Mouse (Mus musculus) midbrain, postnatal 0 days (tissue): Measurements from ENCODE around the gene Mrpl19. TPM values are rescaled to one million over a fixed set of nuclear protein-coding genes. Genes with fewer than 3 reads are reported as not detected.

ENCODE experiments used
- ATAC-seq: fragments of 200-750 bp; cut with Nextera tagmentation; 2 replicates; pipeline ENCODE4 v1.8.0; 2017; ENCODE audit warnings: moderate number of reproducible peaks, mild to moderate bottlenecking, moderate TSS enrichment, moderate library complexity; ENCODE audit not compliant: low FRiP score
- DNase-seq: peaks from one replicate; pipeline ENCODE4 v3.0.0-alpha.2; 2015; ENCODE audit warnings: low spot score
- H3K27ac ChIP-seq: fragments of 300-500 bp; sonication (generic); 2 replicates; pipeline ENCODE4 v1.5.1; 2014; ENCODE audit warnings: low read depth, mild to moderate bottlenecking, low read length, mixed read lengths
- H3K27me3 ChIP-seq: fragments of 300-500 bp; sonication (generic); 2 replicates; pipeline ENCODE4 v1.6.1; 2014; ENCODE audit warnings: low read length, control low read depth, mixed read lengths; ENCODE audit not compliant: insufficient read depth
- H3K36me3 ChIP-seq: fragments of 300-500 bp; sonication (generic); 2 replicates; pipeline ENCODE4 v1.6.1; 2014; ENCODE audit warnings: low read length, control low read depth, mixed read lengths; ENCODE audit not compliant: insufficient read depth
- H3K4me1 ChIP-seq: fragments of 300-500 bp; sonication (generic); 2 replicates; pipeline ENCODE4 v1.6.1; 2014; ENCODE audit warnings: mild to moderate bottlenecking, control low read depth, antibody characterized with exemption, low read length, mixed read lengths; ENCODE audit not compliant: insufficient read depth
- H3K4me2 ChIP-seq: fragments of 300-500 bp; sonication (generic); 2 replicates; pipeline ENCODE4 v1.6.1; 2014; ENCODE audit warnings: low read depth, mild to moderate bottlenecking, low read length, mixed read lengths; ENCODE audit not compliant: poor library complexity, severe bottlenecking
- H3K4me3 ChIP-seq: fragments of 300-500 bp; sonication (generic); 2 replicates; pipeline ENCODE4 v1.5.1; 2014; ENCODE audit warnings: low read depth, mild to moderate bottlenecking, low read length, moderate library complexity
- H3K9ac ChIP-seq: fragments of 300-500 bp; sonication (generic); replicated peaks from 2 replicates; pipeline ENCODE4 v1.6.1; 2014; ENCODE audit warnings: mild to moderate bottlenecking, low read length, moderate library complexity, mixed read lengths; ENCODE audit not compliant: poor library complexity, severe bottlenecking
- H3K9me3 ChIP-seq: fragments of 300-500 bp; sonication (generic); 2 replicates; pipeline ENCODE4 v1.6.1; 2016; ENCODE audit warnings: low read length, control low read depth
- CTCF ChIP-seq: IDR thresholded peaks from 2 replicates; pipeline ENCODE4 v1.5.1; 2016; ENCODE audit warnings: antibody characterized with exemption, mild to moderate bottlenecking
- WGBS: fragments of 180-500 bp; shearing (Covaris S2); extraction: QIAGEN DNeasy Blood & Tissue Kit; methylation state at CpG from one replicate; pipeline ENCODE4 v1.1.7; 2014; 5-methylcytosine and 5-hydroxymethylcytosine counted together
- polyA plus RNA-seq: library from polyadenylated mRNA; unstranded; fragments of >200 nt; fragmentation: Nextera tagmentation; extraction: Ambion mirVana; gene quantifications from 2 replicates; pipeline ENCODE4 v1.2.1, GENCODE M21; 2015
- total RNA-seq: library from RNA; depleted of rRNA; stranded (reverse); fragments of >200 nt; gene quantifications from 2 replicates; pipeline ENCODE4 v1.2.3, GENCODE M21; 2014

Gene Mrpl19
- total and polyA plus RNA-seq, 2 experiments from 2014 or later, result 8.2 to 38.9 TPM

GRCm38 (mm10) chr6:81971196-81971595 lies 5.4 kb upstream of the Mrpl19 start:
- no peak for TF ChIP-seq CTCF
- Histone ChIP-seq H3K4me3 (no peak overlapping the region), H3K4me1 (no peaks in the 10 kb centered on the region), H3K9me3 (no peaks in the 10 kb centered on the region), H3K36me3 (no peaks in the 10 kb centered on the region), H3K27me3 (0 out of 2 replicates have a peak, but pooled peaks cover 4% of the 10 kb centered on the region), H3K9ac (no peak overlapping the region), H3K27ac (no peak overlapping the region), H3K4me2 (no peak overlapping the region)
- ATAC-seq (no peak), DNase-seq (no peak)
- WGBS, result 34% methylated on average over 7 of the region's 7 CpGs

- ATAC-seq, result peak; percentile 38
- no peak for TF ChIP-seq CTCF
- WGBS, result 40% methylated on average over 2 of the region's 2 CpGs
Measured at GRCm38 (mm10) chr6:81966068-81966544, 348 bp upstream of the Mrpl19 start.

GRCm38 (mm10) chr6:81960284-81960683 lies 5.5 kb downstream of the Mrpl19 start:
- WGBS, result 82% methylated on average over 1 of the region's 1 CpGs
- no peak for DNase-seq
- Histone ChIP-seq H3K9ac (no peak overlapping the region), H3K4me3 (no peak overlapping the region), H3K4me2 (no peak overlapping the region), H3K27ac (no peak overlapping the region), H3K4me1 (peaks cover 8% of the 10 kb centered on the region; the same call in 1 of the 2 replicates), H3K9me3 (no peaks in the 10 kb centered on the region), H3K36me3 (peaks cover 49% of the 10 kb centered on the region), H3K27me3 (no peaks in the 10 kb centered on the region)
- ATAC-seq, result no peak
- TF ChIP-seq CTCF, result peak; percentile 58

More at GRCm38 (mm10) chr6:81966068-81966544, 348 bp upstream of the Mrpl19 start:
- DNase-seq, result no peak
- Histone ChIP-seq H3K27me3 (no peaks in the 10 kb centered on the region), H3K4me3 (peak overlapping the region; percentile 88), H3K36me3 (peaks cover 13% of the 10 kb centered on the region), H3K9me3 (no peaks in the 10 kb centered on the region), H3K9ac (no peak overlapping the region), H3K27ac (no peak overlapping the region), H3K4me2 (peak overlapping the region; percentile 71), H3K4me1 (peaks cover 8% of the 10 kb centered on the region; the same call in 1 of the 2 replicates)

- H3K27me3 ChIP-seq, result no peaks in the 10 kb centered on the region
- WGBS, result 92% methylated on average over 8 of the region's 8 CpGs
Measured at GRCm38 (mm10) chr6:81959866-81960265, 5.9 kb downstream of the Mrpl19 start.

GRCm38 (mm10) chr6:81957992-81958391 lies 7.8 kb downstream of the Mrpl19 start:
- no peaks in the 10 kb centered on the region for H3K9me3 ChIP-seq
- H3K9ac ChIP-seq, result no peak overlapping the region
- peaks cover 52% of the 10 kb centered on the region for H3K36me3 ChIP-seq
- ATAC-seq (no peak), DNase-seq (no peak)
- H3K4me3 ChIP-seq, result no peak overlapping the region
- no peak for TF ChIP-seq CTCF
- no peak overlapping the region for H3K4me2 ChIP-seq
- H3K27ac ChIP-seq, result no peak overlapping the region
- 90% methylated on average over 11 of the region's 11 CpGs for WGBS
- H3K4me1 ChIP-seq, result no peaks in the 10 kb centered on the region
- no peaks in the 10 kb centered on the region for H3K27me3 ChIP-seq

More at GRCm38 (mm10) chr6:81959866-81960265, 5.9 kb downstream of the Mrpl19 start:
- H3K9ac ChIP-seq, result no peak overlapping the region
- TF ChIP-seq CTCF, result no peak
- no peak for DNase-seq
- H3K4me1 ChIP-seq, result peaks cover 5% of the 10 kb centered on the region; the same call in 1 of the 2 replicates
- no peaks in the 10 kb centered on the region for H3K9me3 ChIP-seq
- peaks cover 50% of the 10 kb centered on the region for H3K36me3 ChIP-seq
- H3K4me3 ChIP-seq, result no peak overlapping the region
- H3K4me2 ChIP-seq, result no peak overlapping the region
- ATAC-seq, result no peak
- H3K27ac ChIP-seq, result no peak overlapping the region

- peak; percentile 64 for TF ChIP-seq CTCF
- Histone ChIP-seq H3K36me3 (peaks cover 46% of the 10 kb centered on the region), H3K4me2 (no peak overlapping the region), H3K27ac (no peak overlapping the region), H3K4me1 (no peaks in the 10 kb centered on the region), H3K27me3 (no peaks in the 10 kb centered on the region), H3K4me3 (no peak overlapping the region), H3K9ac (no peak overlapping the region), H3K9me3 (no peaks in the 10 kb centered on the region)
- WGBS, result 91% methylated on average over 4 of the region's 4 CpGs
- DNase-seq (no peak), ATAC-seq (no peak)
Measured at GRCm38 (mm10) chr6:81956399-81956798, 9.4 kb downstream of the Mrpl19 start.
